Mouse (Mus musculus): ENCODE measurements around the gene Lamc1. TPM values are rescaled to one million over a fixed set of nuclear protein-coding genes. Genes with fewer than 3 reads are reported as not detected.

The Lamc1 gene
- total RNA-seq, 2 experiments from 2014 or later, result 415 to 420 TPM

GRCm38 (mm10) chr1:153269681-153270080, 62.9 kb downstream of the Lamc1 start:
- intact Hi-C loops (cut with DNase I), result loop anchor here (5.0 kb wide), 2 partner anchors 48 to 63 kb away; partner anchors contain the start of gene Lamc1
- no peak for DNase-seq

DNA sequence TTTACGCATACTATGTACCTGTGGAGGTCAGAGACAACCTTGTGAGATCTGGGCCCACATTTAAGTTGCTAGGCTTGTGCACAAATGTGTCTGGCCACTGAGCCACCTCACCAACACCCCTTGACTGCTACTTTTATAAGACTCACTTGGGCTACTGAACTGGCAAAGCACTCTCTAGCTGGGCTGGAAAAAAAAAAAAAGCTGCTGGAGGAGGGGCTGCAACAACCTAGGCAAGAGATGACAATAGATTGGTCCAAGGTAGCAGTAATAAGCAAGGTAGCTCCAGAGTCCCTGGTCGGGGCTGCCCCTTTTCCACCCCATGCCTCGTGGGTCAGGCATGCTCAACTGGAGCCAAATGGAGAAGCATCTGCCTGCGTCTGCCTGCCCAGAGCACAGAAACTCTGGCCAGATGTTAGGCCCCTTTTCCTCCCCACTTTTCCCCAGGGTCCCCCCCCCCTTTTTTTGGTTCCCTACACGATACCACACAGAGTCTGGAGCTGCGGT, 63.7 kb downstream of the Lamc1 start:
- no peak for DNase-seq
- intact Hi-C loops (cut with DNase I), result loop anchor here (5.0 kb wide), 2 partner anchors 48 to 63 kb away; partner anchors contain the start of gene Lamc1

GRCm38 (mm10) chr1:153268306-153268705, 64.3 kb downstream of the Lamc1 start:
- intact Hi-C loops (cut with DNase I), result loop anchor here (5.0 kb wide), 2 partner anchors 49 to 64 kb away; partner anchors contain the start of gene Lamc1
- DNase-seq, result no peak

GRCm38 (mm10) chr1:153267730-153268129, 64.9 kb downstream of the Lamc1 start:
- intact Hi-C loops (cut with DNase I), result loop anchor here (5.0 kb wide), 2 partner anchors 50 to 65 kb away; partner anchors contain the start of gene Lamc1
- DNase-seq, result no peak

GRCm38 (mm10) chr1:153266891-153267290, 65.7 kb downstream of the Lamc1 start:
- intact Hi-C loops (cut with DNase I), result loop anchor here (5.0 kb wide), 2 partner anchors 50 to 65 kb away; partner anchors contain the start of gene Lamc1
- peak in 1 of 2 experiments; percentile 38 for DNase-seq

GRCm38 (mm10) chr1:153265579-153265978, 67.0 kb downstream of the Lamc1 start:
- peak; percentile 70 to 74 for DNase-seq
- intact Hi-C loops (cut with DNase I), result loop anchor here (2.0 to 5.0 kb wide), 3 partner anchors 27 to 67 kb away; partner anchors contain the start of gene Lamc1

GRCm38 (mm10) chr1:153265066-153265465, 67.5 kb downstream of the Lamc1 start:
- intact Hi-C loops (cut with DNase I), result loop anchor here (2.0 to 5.0 kb wide), 3 partner anchors 28 to 67 kb away; partner anchors contain the start of gene Lamc1
- peak; percentile 50 to 53 for DNase-seq

DNA sequence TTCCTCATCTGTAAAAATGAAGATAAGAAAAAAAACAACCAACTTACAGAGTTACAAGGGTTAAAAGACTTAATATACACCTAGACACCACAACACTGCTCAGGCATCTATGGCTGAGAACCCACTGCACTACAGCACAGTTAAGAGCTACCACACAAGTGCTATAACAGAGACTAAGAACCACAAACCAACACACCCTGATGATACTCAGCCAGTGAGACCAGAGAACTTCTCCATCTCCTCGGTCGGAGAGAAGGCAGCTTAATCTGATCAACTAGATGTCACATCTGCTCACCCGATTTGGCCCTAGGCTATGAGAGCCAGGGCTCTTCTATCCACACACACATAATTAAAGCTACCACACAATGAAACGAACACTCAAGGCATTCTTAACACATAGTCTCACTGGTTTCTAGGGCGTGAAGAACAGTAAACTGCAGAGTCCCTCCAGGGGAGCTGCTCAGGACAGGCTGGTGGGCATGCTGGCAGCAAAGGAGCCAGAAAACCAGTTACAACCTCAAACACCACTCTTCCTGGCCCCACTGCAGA, 72.8 kb downstream of the Lamc1 start:
- intact Hi-C loops (cut with DNase I), result no loop called here
- no peak for DNase-seq

DNA sequence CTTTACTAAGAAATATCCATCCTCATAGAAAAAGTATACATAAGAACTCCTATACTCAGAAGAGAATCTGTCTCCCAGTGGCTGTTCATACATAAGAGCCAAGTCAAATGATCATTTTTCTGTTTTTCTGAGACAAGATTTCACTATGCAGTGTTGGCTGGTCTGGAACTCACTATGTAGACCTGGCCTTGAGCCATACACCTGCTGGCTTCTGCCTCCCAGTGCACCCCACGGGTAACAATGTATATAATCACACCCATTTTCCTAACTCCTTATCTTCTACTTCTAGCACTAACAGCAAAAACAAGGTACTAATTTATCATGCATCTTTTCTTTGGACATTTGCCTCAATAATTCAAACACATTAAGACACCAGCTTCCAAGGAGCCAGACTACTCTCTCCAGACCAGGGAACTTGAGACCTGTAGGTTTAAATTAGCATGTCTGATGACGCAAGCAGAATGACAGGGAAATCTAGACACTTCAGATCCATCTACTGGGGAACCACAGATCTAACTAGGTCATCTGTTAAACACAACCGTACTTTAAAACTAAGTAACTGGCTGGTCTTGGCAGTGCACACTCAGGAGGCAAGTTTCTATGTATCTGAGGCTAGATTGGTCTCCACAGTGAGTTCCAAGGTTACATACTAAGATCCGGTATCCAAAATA, 79.9 kb downstream of the Lamc1 start:
- intact Hi-C loops (cut with DNase I), result loop anchor here (5.0 kb wide), 1 partner anchor 135 kb away; no protein-coding TSS in a partner anchor
- DNase-seq, result no peak

DNA sequence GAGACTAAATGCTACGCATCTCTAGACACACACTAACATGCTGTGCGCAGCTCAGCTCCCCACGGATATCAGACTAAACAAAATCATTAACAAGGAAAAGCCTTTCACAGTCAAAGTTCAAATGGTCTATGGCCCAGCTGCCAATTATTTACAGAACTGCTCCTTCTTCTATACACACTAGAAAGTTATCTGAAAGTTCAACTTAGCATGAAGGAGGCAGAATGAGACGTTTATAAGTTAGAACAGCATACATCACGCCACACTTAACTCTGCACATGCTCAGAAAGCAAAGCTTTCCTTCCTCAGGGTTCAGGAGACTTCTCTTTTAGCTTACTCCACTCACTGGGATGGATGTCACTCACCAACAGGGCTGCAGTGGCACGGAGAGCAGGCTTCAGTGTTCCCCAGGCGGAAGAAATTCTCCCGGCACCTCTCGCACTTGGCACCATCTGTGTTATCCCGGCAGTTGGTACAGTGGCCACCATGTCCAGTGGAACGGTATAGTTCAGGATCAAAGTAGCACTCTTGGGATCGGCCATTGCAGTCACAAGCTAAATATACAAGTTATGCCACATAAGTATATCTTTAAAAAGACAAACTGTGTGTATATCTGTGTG, 80.9 kb downstream of the Lamc1 start:
- no peak for DNase-seq
- intact Hi-C loops (cut with DNase I), result loop anchor here (5.0 kb wide), 1 partner anchor 136 kb away; no protein-coding TSS in a partner anchor

DNA sequence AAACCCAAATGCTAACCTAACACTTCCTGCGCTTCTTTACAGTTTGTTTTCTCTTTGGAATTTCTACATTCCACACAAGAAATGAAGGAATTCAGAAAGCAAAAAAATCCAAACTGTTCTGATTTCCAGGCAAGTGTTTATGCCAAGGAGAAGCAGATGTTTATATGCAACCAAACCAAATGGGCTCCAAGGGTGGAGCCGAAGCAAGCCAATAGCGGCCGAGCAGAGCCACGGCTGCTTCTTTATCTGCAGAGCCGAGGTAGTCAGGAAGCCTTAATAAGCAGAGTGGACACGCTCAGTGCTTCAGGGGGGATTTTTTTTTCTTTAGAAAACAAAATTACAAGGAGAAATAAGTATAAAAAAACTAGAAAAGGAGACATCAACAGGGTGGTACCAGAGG, 91.2 kb downstream of the Lamc1 start:
- intact Hi-C loops (cut with DNase I), result no loop called here
- peak; percentile 34 to 35 for DNase-seq

DNA sequence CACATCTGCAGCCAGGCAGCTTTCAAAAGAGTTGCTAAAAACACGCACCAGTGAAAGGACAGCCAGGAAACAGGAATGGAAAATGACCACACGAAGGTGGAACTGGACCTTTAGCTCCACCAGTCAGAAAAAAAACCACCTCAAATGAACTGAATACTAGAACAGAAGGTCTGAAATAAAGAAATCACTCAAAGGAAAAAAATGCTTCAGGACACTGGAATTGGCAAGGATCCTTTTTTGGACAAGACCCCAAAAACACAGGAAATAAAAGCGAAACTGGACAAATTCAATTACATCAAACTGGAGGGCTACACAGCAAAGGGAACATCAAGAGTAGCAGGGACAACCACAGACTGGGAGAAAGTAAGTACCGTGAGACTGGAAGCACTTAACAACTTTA, 97.0 kb downstream of the Lamc1 start:
- peak; percentile 58 to 60 for DNase-seq
- intact Hi-C loops (cut with DNase I), result no loop called here

DNA sequence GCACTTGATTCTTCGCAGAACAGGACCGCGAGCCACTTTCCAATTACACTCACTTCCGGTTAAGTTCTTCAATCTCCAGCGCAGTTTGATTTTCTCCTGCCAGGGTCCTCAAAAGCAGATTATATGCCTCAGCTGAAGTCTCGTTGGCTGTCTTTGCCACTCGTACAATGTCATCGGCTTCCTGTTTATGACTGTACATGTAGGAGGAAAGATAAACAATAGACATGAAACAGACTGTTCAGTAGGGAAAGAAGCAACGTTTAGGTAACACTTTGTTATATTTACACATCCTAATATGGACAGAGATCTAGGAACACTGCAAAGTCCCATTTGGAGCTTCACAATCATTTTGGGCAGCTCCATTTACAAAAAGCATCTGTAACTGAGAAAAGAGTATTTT, 100.9 kb downstream of the Lamc1 start:
- intact Hi-C loops (cut with DNase I), result no loop called here
- no peak for DNase-seq

GRCm38 (mm10) chr1:153227916-153228315, 104.7 kb downstream of the Lamc1 start:
- intact Hi-C loops (cut with DNase I), result loop anchor here (2.0 to 5.0 kb wide), 2 partner anchors 103 to 159 kb away; no protein-coding TSS in a partner anchor
- no peak for DNase-seq

- intact Hi-C loops (cut with DNase I), result loop anchor here (2.0 to 5.0 kb wide), 2 partner anchors 104 to 160 kb away; no protein-coding TSS in a partner anchor
- no peak for DNase-seq
These were observed 105.5 kb downstream of the Lamc1 start for GRCm38 (mm10) chr1:153227096-153227495.

GRCm38 (mm10) chr1:153225786-153226725, 106.5 kb downstream of the Lamc1 start:
- intact Hi-C loops (cut with DNase I), result loop anchor here (2.0 to 5.0 kb wide), 2 partner anchors 105 to 161 kb away; no protein-coding TSS in a partner anchor
- peak in 1 of 2 experiments; percentile 38 for DNase-seq

- intact Hi-C loops (cut with DNase I), result loop anchor here (5.0 kb wide), 1 partner anchor 122 kb away; no protein-coding TSS in a partner anchor
- DNase-seq, result peak; percentile 43 to 47
These were observed 108.3 kb downstream of the Lamc1 start for GRCm38 (mm10) chr1:153224331-153224730.

DNA sequence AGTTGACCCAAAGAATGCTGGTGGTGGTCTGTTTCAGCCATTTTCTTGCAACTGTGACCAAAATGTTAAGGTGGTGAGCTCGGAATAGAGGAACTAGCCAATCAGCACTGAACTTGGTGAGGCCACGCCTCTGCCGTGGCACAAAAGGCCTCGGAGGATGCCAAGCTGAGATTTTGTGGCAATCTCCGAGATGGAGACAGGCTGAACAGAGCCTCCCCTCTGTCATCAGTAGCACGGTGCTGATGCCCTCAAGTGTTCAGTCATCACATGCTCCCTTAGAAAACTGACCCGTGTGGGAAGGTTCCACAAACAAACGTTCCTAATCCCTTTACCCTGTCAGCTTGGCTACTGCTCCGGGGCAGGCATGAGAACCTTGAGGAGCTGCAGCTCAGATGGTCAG, 113.2 kb downstream of the Lamc1 start:
- intact Hi-C loops (cut with DNase I), result loop anchor here (5.0 kb wide), 1 partner anchor 87 kb away; no protein-coding TSS in a partner anchor
- no peak for DNase-seq

DNA sequence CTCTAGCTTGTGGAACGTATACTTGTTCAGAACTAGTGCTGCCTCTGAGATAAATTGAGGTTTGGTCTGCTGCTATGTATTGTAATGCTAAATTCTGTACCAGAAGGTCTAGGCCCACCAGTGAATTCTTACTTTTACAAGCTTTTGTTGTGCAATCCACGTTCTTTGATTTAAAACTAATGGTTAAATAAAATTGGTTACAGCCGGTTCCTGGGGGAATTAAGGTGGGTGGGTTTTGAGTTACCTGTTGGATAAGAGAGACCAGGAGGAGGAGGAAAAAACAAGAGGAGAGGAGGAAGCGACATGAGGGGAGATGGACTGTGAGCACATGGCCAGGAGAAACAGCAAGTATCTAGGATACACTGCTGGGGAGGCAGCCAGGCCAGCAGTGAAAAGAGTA, 116.1 kb downstream of the Lamc1 start:
- no peak for DNase-seq
- intact Hi-C loops (cut with DNase I), result loop anchor here (5.0 kb wide), 1 partner anchor 84 kb away; no protein-coding TSS in a partner anchor
